Mouse (Mus musculus): ENCODE measurements around the gene Serpinb13.
"Not testable (repeated sequence)": the region's sequence is repeated elsewhere in the genome, so short reads cannot be mapped to it uniquely, and the experiment has no call there.

The Serpinb13 gene

GRCm38 (mm10) chr1:106980684-106981083 is at the start of gene Serpinb13:
TSS of gene Serpinb13 (plus strand) at chr1:106980984.
- DNase-seq, result no peak

GRCm38 (mm10) chr1:106931954-106932353 is 48.8 kb upstream of the Serpinb13 start:
- no peak for DNase-seq

DNA sequence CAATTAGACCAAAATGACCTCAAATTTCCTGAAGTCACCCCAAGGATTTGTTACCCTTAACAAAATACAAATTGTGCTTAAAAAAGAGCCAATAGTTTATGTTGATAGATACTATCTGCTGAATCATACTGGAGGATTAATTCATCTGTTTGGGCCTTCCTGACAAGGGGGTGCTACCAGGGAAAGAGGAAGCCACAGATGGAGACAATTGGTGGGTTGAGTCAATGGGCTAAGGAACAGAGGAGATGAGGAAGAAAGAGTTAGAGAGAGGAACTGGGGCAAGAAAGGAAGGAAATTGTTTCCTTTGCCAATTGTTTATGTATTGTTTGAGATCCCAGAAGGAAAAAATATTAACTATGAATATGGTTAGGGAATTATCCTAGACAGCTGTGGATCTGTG is 47.1 kb upstream of the Serpinb13 start:
- no peak for DNase-seq

DNA sequence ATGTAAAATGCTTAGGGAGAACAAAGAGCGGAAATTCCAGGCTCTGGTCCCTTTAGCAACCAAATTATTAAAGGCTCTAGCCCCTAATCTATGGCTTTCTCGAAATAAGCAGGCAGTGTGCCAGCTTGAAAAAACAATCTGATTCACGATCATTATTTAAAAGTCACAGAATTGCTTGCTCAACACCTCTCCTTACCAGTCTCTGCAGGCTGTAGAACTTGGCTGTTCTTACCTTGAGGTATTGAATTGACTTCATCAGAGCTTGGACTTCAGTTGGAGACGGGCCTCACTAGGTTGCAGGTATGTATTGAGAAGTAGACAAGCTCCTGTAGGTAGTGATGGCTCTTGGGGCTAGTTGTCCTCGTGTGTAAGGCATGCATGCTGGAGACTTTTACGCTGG is 46.5 kb upstream of the Serpinb13 start, which contains the start of gene Serpinb12:
TSS of gene Serpinb12 (plus strand) at position 185 of the 400 bp plus-strand sequence.
- no peak for DNase-seq

- DNase-seq, result no peak
Measured at GRCm38 (mm10) chr1:106947217-106947616, 33.6 kb upstream of the Serpinb13 start.

DNA sequence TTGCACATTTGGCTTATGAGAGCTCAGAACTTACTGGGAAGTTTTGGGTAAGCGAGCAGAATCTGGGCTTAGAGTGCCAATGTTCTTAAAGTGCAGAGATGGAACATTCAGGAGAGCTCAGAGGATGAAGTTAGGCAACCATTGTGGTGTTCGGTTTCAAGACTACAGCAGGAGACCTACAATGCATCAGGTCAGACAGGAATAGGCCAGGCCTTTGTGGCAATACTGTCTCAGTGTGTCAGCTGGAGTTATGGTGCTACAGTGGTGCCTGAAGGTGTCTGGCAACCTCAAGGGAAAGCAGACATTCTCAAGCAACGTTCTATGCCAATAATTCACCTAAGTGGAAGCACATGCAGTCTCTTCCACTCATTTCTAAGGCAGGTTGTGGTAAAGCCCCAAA is 20.8 kb upstream of the Serpinb13 start:
- no peak for DNase-seq

DNA sequence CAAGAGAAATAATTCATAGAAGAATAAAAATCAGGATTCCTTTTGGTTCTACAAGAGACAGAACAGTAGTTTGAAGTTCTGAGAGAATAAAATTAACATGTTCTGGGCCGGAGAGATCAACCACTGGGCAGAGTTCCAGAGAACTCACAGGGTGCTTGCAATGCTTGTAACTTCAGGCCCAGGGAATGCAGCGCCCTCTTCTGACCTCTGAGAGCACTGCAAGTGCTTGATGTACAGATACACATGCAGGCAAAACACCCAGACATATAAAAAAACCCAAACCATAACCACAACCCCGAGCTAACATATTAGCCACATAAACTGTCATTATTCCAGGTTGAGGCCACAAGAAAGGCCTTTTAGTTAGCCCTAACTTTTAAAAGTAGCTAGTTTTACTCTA is 19.8 kb upstream of the Serpinb13 start:
- DNase-seq, result peak; percentile 4

DNA sequence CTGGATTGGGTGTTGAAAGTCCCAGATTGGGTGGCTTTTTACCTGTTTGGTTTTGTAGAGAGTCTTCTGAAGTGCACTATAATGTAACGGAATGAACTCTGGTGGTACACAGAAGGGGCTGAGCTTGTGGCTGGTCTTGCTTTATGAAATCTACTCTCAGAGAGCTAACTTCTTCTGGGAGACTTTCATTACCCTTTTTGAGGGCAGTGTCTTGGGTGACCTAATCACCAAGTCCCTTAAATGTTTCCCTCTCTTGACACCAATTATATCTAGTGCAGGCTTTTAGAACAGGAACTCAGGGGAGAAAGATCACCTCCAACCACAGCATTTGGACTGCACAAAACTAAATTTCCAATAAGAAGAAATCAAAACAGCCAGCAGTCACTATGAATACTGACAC is 2.3 kb downstream of the Serpinb13 start:
- DNase-seq, result no peak

DNA sequence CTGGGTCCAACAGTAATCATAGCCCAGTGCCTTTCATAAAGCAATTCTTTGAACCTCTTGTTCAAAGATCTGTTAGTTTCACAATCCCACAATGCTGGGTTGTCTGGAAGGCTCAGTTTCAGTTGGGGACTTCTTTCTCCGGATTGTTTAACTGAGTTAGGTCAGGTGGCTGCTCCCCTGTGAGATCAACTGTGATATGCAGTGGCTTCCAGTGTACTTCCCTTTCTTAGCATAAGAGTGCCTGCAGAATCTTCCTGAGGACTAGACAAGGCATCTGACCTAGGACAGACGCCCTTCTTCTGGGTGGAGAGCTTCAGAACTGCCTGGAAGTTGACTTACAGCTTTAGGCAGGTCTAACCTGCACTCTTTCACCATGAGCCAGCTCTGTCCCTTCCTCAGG is 3.1 kb downstream of the Serpinb13 start:
- DNase-seq, result no peak

DNA sequence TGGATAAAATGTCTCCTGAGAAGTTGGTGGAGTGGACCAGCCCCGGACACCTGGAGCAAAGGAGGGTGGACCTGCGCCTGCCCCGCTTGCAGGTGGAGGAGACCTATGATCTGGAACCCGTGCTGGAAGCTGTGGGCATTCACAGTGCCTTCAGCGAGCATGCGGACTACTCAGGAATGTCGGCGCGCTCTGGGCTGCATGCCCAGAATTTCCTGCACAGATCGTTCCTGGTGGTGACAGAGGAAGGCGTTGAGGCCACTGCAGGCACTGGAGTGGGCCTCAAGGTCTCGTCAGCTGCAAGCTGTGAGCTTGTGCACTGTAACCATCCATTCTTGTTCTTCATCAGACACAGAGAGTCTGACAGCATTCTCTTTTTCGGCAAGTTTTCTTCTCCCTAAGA is 19.6 kb downstream of the Serpinb13 start:
- DNase-seq, result no peak

- DNase-seq, result no peak
Measured at GRCm38 (mm10) chr1:107001754-107002153, 21.0 kb downstream of the Serpinb13 start.

DNA sequence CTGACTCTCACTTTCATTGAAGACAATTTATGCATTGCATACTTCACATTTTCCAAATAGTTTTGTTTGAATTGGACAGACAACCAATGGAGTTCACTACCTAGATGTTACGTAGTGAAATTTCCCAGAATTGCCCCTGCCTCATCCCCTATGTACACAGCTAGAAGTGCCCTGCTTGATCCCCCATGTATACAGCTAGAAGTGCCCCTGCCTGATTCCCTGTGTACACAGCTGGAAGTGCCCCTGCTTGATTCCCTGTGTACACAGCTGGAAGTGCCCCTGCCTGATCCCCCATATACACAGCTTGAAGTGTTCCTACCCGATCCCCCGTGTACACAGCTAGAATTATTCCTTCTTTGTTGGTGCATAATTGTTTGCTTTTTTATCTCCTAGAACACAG is 25.5 kb downstream of the Serpinb13 start:
- DNase-seq, result no peak

DNA sequence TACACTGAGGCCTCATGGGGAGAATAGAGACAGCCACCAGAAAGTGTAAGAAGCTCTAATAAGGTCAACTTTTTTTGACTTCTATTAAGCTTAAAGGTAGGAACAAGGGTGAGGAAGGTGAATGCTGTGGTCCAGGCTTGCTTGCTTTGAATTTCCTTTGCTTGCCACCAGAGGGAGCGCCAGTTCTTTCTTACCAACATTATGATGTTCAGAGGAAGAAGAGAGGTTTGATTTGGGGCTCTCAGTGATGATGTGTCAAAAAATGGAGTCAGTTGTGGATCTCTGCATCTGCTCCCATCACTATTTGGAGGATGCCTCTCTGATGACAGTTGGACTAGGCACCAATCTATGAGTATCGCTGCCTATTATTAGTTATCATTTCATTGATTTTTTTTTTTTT is 33.7 kb downstream of the Serpinb13 start:
- no peak for DNase-seq

- DNase-seq, result no peak
Measured at GRCm38 (mm10) chr1:107015210-107015609, 34.4 kb downstream of the Serpinb13 start.

GRCm38 (mm10) chr1:107025886-107026285 is 45.1 kb downstream of the Serpinb13 start:
- DNase-seq, result no peak

GRCm38 (mm10) chr1:107034236-107034635 is 53.5 kb downstream of the Serpinb13 start:
- DNase-seq, result not testable (repeated sequence)

Data from kidney, adult 11 months (tissue).